16 mouse cellular contexts compared by ENCODE assay signal in genomic region chr10:73782945-73783344, GRCm38 (mm10).
DNase-seq lines count a peak whose midpoint lies in the region; TF ChIP-seq lines count a peak whose summit lies in the region.
"Had no signal": no experiment of that assay in that cellular context is flagged by ENCODE, and none has a peak within 500 bp of the region (broad histone marks: within the 10 kb centered on the region; RNA-seq: fewer than 3 reads in every experiment).

No protein-coding gene starts in this region.

- no peak overlapping the region for H3K4me3 ChIP-seq in gastrocnemius, adult 2 months
- H3K4me3 ChIP-seq: hindbrain, embryonic 13.5 days; limb, embryonic 12.5 days; midbrain, embryonic 13.5 days had no signal

- DNase-seq in left cerebral cortex, postnatal 4 days = peak; percentile 22
- DNase-seq in left cerebral cortex, adult 8-10 months (ENCODE audit: low spot score in 2 of 2) = no peak
- DNase-seq in brain, adult 2 months (ENCODE audit: low read depth, low spot score) = peak; percentile 36
- peak; percentile 68 for DNase-seq in gastrocnemius, adult 2 months
- DNase-seq in lung, postnatal 14 days = peak; percentile 11
- no peak for DNase-seq in frontal cortex, adult 2 months (ENCODE audit: extremely low spot score in 1 of 2, low spot score in 1 of 2)
- no peak for DNase-seq in right cerebral cortex, postnatal 4 days
- DNase-seq: cerebellum, adult 11 months; right cerebral cortex, adult 18-20 months; spleen, adult 18-20 months; thymus, adult 2 months had no signal

- no peak for TF ChIP-seq CTCF in gastrocnemius, adult 2 months (IDR thresholded peaks at IDR 0.05)

- no peak overlapping the region for H3K27ac ChIP-seq in gastrocnemius, adult 2 months
- H3K27ac ChIP-seq: hindbrain, embryonic 13.5 days; limb, embryonic 12.5 days; liver, embryonic 14.5 days; macrophage; midbrain, embryonic 13.5 days had no signal

- intact Hi-C loops in left cerebral cortex, postnatal 4 days (cut with DNase I) = no loop called here
- intact Hi-C loops in gastrocnemius, adult 2 months (cut with DNase I) = no loop called here

Comparison
In these comparisons a context has a peak if more than half of its experiments do, and no peak if none do; other contexts are left out.
1. DNase-seq: peak in left cerebral cortex, postnatal 4 days (single experiment), brain, adult 2 months (single experiment), gastrocnemius, adult 2 months (single experiment) and lung, postnatal 14 days (single experiment); none in left cerebral cortex, adult 8-10 months (0 of 2), frontal cortex, adult 2 months (0 of 2) and right cerebral cortex, postnatal 4 days (single experiment).